Mouse (Mus musculus): ENCODE results near the gene Mea1.

- TF ChIP-seq GATA1 (IDR thresholded peaks at IDR 0.05; ENCODE audit: borderline replicate concordance, low read length), result no peak
- no peak for TF ChIP-seq FLI1 (IDR thresholded peaks at IDR 0.05; ENCODE audit: low read length)
Observed at GRCm38 (mm10) chr17:46667712-46668111, 10.9 kb upstream of the Mea1 start.

Data from megakaryocyte, embryonic 14.5 days (primary cell).